ENCODE assay signal across 15 mouse cellular contexts in the genomic region with DNA sequence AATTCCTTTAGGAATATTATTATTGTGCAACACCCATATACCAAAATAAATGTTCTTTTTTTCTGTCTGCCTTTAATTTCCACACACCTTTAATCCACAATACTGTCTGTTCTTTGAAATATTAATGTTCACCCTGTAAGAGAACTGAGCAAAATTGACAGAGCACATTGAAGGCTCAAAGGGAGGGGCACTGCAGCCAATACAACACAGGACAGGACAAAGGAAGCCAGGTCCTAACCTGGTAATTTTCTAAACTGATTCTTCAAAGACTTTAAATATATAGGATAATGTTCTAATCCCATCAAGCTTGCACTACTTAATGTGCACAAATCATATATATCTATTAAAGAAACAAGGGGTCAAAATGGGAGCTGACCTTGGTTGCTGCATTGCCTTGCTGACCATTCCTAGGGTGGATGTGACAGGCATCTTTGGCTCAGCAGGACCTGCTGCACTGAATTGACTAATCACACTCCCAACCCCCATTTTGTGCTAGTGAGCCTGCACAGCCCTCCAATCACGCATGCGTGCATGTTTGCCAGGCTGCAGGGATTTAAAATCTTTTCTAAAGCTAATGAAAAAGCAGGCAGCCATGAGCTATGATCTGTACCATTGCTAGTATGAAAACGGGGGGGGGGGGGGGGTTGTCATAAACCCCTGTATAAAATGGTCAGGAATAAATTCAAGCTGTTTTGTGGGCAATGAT. TPM values are rescaled to one million over a fixed set of nuclear protein-coding genes. Genes with fewer than 3 reads are reported as not detected.
DNase-seq lines count a peak whose midpoint lies in the region; ATAC-seq lines count a peak whose summit lies in the region.
"Had no signal": no experiment of that assay in that cellular context is flagged by ENCODE, and none has a peak within 500 bp of the region (broad histone marks: within the 10 kb centered on the region; RNA-seq: fewer than 3 reads in every experiment).

No protein-coding gene starts in this region.

- H3K36me3 ChIP-seq in hindbrain, embryonic 13.5 days: no peaks in the 10 kb centered on the region
- no peaks in the 10 kb centered on the region for H3K36me3 ChIP-seq in midbrain, embryonic 16.5 days (ENCODE audit: control insufficient read depth, insufficient read depth, low read length)
- H3K36me3 ChIP-seq in intestine, embryonic 15.5 days: no peaks in the 10 kb centered on the region
- H3K36me3 ChIP-seq: heart, embryonic 13.5 days had no signal

- no peaks in the 10 kb centered on the region for H3K9me3 ChIP-seq in hindbrain, embryonic 13.5 days
- H3K9me3 ChIP-seq in midbrain, embryonic 16.5 days (replicated peaks; ENCODE audit: control insufficient read depth, low read length, poor library complexity, severe bottlenecking): no peaks in the 10 kb centered on the region
- no peaks in the 10 kb centered on the region for H3K9me3 ChIP-seq in intestine, embryonic 15.5 days
- H3K9me3 ChIP-seq: heart, embryonic 13.5 days had no signal

- H3K27ac ChIP-seq in hindbrain, embryonic 13.5 days: peak overlapping the region; percentile 66
- H3K27ac ChIP-seq in midbrain, embryonic 16.5 days (ENCODE audit: low read length): peak overlapping the region; percentile 82
- no peak overlapping the region for H3K27ac ChIP-seq in intestine, embryonic 15.5 days
- H3K27ac ChIP-seq: heart, embryonic 13.5 days; layer of hippocampus, adult 2 months had no signal

- H3K9ac ChIP-seq in hindbrain, embryonic 13.5 days: no peak overlapping the region
- 0 out of 2 replicates have a peak overlapping the region, but pooled peaks have one; percentile 41 for H3K9ac ChIP-seq in midbrain, embryonic 16.5 days (ENCODE audit: low read depth, low read length)
- H3K9ac ChIP-seq in intestine, embryonic 15.5 days: no peak overlapping the region
- H3K9ac ChIP-seq: heart, embryonic 13.5 days had no signal

- peak overlapping the region; percentile 13; the same call in 1 of the 2 replicates for H3K4me2 ChIP-seq in hindbrain, embryonic 13.5 days
- peak overlapping the region; percentile 23 for H3K4me2 ChIP-seq in midbrain, embryonic 16.5 days (ENCODE audit: low read length)
- H3K4me2 ChIP-seq in intestine, embryonic 15.5 days (replicated peaks): no peak overlapping the region
- H3K4me2 ChIP-seq: heart, embryonic 13.5 days had no signal

- no peaks in the 10 kb centered on the region for H3K4me1 ChIP-seq in hindbrain, embryonic 13.5 days (replicated peaks)
- no peaks in the 10 kb centered on the region for H3K4me1 ChIP-seq in midbrain, embryonic 16.5 days (ENCODE audit: control insufficient read depth, insufficient read depth, low read length)
- no peaks in the 10 kb centered on the region for H3K4me1 ChIP-seq in intestine, embryonic 15.5 days (replicated peaks)
- H3K4me1 ChIP-seq: heart, embryonic 13.5 days had no signal

- peak; percentile 22 to 50 for DNase-seq in cerebellum, postnatal 14 days
- DNase-seq in cerebellum, adult 9-11 months: no peak
- peak; percentile 54 for DNase-seq in brain, embryonic 18.5 days (ENCODE audit: low read depth, low spot score)
- no peak for DNase-seq in MN1 (ENCODE audit: low spot score)
- no peak for DNase-seq in thymus, postnatal 0 days (ENCODE audit: low spot score)
- DNase-seq: adrenal gland, adult 8-10 months; liver; lung, postnatal 36 days; thymus, postnatal 4 days had no signal

- ATAC-seq in hindbrain, embryonic 13.5 days (ENCODE audit: low FRiP score): peak; percentile 80
- ATAC-seq in midbrain, embryonic 16.5 days: peak; percentile 94
- ATAC-seq in intestine, embryonic 15.5 days: no peak
- ATAC-seq: intestine, postnatal 0 days had no signal

- WGBS in hindbrain, embryonic 13.5 days: 44% methylated on average over 3 of the region's 3 CpGs
- 29% methylated on average over 3 of the region's 3 CpGs for whole genome bisulfite sequencing in midbrain, embryonic 16.5 days
- WGBS in intestine, embryonic 15.5 days: 61% methylated on average over 3 of the region's 3 CpGs

- H3K27me3 ChIP-seq in hindbrain, embryonic 13.5 days: no peaks in the 10 kb centered on the region
- H3K27me3 ChIP-seq in midbrain, embryonic 16.5 days (ENCODE audit: control insufficient read depth, insufficient read depth, low read depth, low read length): no peaks in the 10 kb centered on the region
- no peaks in the 10 kb centered on the region for H3K27me3 ChIP-seq in intestine, embryonic 15.5 days (replicated peaks)
- H3K27me3 ChIP-seq: heart, embryonic 13.5 days had no signal

- no peak overlapping the region for H3K4me3 ChIP-seq in hindbrain, embryonic 13.5 days
- H3K4me3 ChIP-seq in midbrain, embryonic 16.5 days (ENCODE audit: low read depth, low read length): no peak overlapping the region
- H3K4me3 ChIP-seq in intestine, embryonic 15.5 days (replicated peaks): no peak overlapping the region
- H3K4me3 ChIP-seq: heart, embryonic 13.5 days; layer of hippocampus, adult 2 months had no signal

RNA-seq across cellular contexts. Expression of gene Snrpn, which starts 42.7 kb away (rescaled TPM):
- polyA plus RNA-seq in hindbrain, embryonic 13.5 days (2015; fragmentation: Nextera tagmentation; extraction: Ambion mirVana): 613 and 654 TPM in 2 replicates
- 956 and 1,064 TPM in 2 replicates for polyA plus RNA-seq in midbrain, embryonic 16.5 days (2015; fragmentation: Nextera tagmentation; extraction: Ambion mirVana)
- 45.8 and 49.5 TPM in 2 replicates for polyA plus RNA-seq in intestine, embryonic 15.5 days (2015; fragmentation: Nextera tagmentation; extraction: Ambion mirVana)
- 21.6 and 21.7 TPM in 2 replicates for polyA plus RNA-seq in thymus, postnatal 0 days (2015; fragmentation: Nextera tagmentation; extraction: Ambion mirVana)

Comparison
In these comparisons a context has a peak if more than half of its experiments do, and no peak if none do; other contexts are left out.
1. DNase-seq: peak in cerebellum, postnatal 14 days (2 of 2) and brain, embryonic 18.5 days (single experiment); none in cerebellum, adult 9-11 months (single experiment), MN1 (single experiment) and thymus, postnatal 0 days (single experiment).
2. RNA of gene Snrpn, which starts 42.7 kb away (polyA plus RNA-seq): 956 to 1,064 TPM in midbrain, embryonic 16.5 days and 613 to 654 TPM in hindbrain, embryonic 13.5 days; 45.8 to 49.5 TPM in intestine, embryonic 15.5 days and 21.6 to 21.7 TPM in thymus, postnatal 0 days; every median in the first group is over 10 times any median in the second.